Mouse (Mus musculus): Measurements from ENCODE around the gene Kcnmb4.

DNA sequence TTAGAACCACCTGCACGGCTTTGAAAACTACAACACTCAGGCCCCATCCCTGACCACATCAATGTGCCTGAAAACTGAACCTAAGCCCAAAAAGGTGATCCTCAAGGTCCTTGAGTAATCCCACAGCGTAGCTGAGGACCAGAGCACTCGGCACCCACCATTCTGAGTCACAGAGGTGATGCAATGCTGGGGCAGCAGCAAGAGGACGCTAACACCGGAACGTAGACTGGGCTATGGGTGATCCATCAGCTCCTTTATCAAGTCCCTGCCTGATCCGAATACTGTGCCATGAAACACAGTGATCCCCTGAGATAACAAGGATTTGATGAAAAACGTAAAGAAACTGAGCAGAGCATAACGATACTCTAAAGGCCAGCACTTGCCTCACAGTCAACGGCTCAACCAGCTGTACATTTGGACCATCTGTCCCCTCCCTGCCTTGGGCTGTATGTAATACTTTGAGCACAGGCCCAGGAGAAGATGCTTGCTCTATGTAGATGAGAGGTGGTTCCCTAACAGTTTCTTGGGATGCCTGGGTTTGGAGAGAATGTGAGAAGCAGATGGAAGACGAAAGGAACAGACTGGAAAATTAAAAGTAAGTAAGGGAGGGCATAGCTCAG, 3.3 kb downstream of the Kcnmb4 start:
- no peak for TF ChIP-seq CTCF (IDR thresholded peaks at IDR 0.05; ENCODE audit: control insufficient read depth, insufficient read depth, low read length)
- no peak for TF ChIP-seq POLR2A (IDR thresholded peaks at IDR 0.05; ENCODE audit: borderline replicate concordance, control insufficient read depth, low read depth, low read length)
